In the genomic region with DNA sequence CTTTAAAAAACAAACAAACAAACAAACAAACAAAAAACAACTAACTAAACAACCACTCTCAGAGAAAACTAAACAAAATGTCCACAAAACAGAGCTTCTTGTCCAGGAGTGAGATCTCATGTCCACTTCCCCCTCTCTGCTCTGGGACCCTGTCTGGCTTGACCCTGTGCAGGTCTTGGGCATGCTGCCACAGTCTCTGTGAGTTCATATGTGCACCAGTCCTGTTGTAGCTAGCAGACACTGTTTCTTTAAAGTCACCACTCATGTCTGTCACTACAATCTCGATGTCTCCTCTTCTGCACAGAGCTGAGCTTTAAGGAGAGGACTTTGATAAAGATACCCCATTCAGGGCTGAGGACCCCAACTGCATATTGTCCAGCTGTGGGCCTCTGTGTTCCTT, we compare ENCODE assay signal across 26 mouse cellular contexts. TPM values are rescaled to one million over a fixed set of nuclear protein-coding genes. Genes with fewer than 3 reads are reported as not detected.
DNase-seq lines count a peak whose midpoint lies in the region; ATAC-seq and TF ChIP-seq lines count a peak whose summit lies in the region.
"Had no signal": no experiment of that assay in that cellular context is flagged by ENCODE, and none has a peak within 500 bp of the region (broad histone marks: within the 10 kb centered on the region; RNA-seq: fewer than 3 reads in every experiment).

No protein-coding gene starts in this region.

- no peak overlapping the region for H3K9ac ChIP-seq in stomach, postnatal 0 days (ENCODE audit: low read length)
- H3K9ac ChIP-seq: embryonic facial prominence, embryonic 13.5 days; embryonic facial prominence, embryonic 15.5 days; forebrain, embryonic 12.5 days had no signal

- WGBS in stomach, postnatal 0 days = 65% methylated on average over 1 of the region's 1 CpGs

- H3K4me1 ChIP-seq in stomach, postnatal 0 days (replicated peaks; ENCODE audit: control insufficient read depth, insufficient read depth) = no peaks in the 10 kb centered on the region
- H3K4me1 ChIP-seq: embryonic facial prominence, embryonic 13.5 days; embryonic facial prominence, embryonic 15.5 days; forebrain, embryonic 10.5 days; forebrain, embryonic 12.5 days had no signal

- TF ChIP-seq EP300 in stomach, postnatal 0 days (optimal IDR thresholded peaks at IDR 0.05) = no peak

- no peaks in the 10 kb centered on the region for H3K9me3 ChIP-seq in stomach, postnatal 0 days (ENCODE audit: control insufficient read depth, low read length)
- H3K9me3 ChIP-seq: embryonic facial prominence, embryonic 13.5 days; embryonic facial prominence, embryonic 15.5 days; forebrain, embryonic 10.5 days; forebrain, embryonic 12.5 days had no signal

- H3K27ac ChIP-seq in stomach, postnatal 0 days (replicated peaks) = no peak overlapping the region
- H3K27ac ChIP-seq: embryonic facial prominence, embryonic 13.5 days; embryonic facial prominence, embryonic 15.5 days; forebrain, embryonic 10.5 days; forebrain, embryonic 12.5 days had no signal

- H3K4me2 ChIP-seq in stomach, postnatal 0 days (replicated peaks; ENCODE audit: low read depth) = no peak overlapping the region
- H3K4me2 ChIP-seq: embryonic facial prominence, embryonic 13.5 days; embryonic facial prominence, embryonic 15.5 days; forebrain, embryonic 12.5 days had no signal

- no peaks in the 10 kb centered on the region for H3K36me3 ChIP-seq in stomach, postnatal 0 days (ENCODE audit: control insufficient read depth, insufficient read depth, low read length)
- H3K36me3 ChIP-seq: embryonic facial prominence, embryonic 13.5 days; embryonic facial prominence, embryonic 15.5 days; forebrain, embryonic 10.5 days; forebrain, embryonic 12.5 days; G1E had no signal

- DNase-seq in cerebellum, postnatal 10 days = peak; percentile 36 to 57
- DNase-seq in heart, adult 11 months = peak; percentile 67
- no peak for DNase-seq in heart, postnatal 4 days
- peak; percentile 6 for DNase-seq in stomach, postnatal 0 days (ENCODE audit: low spot score)
- DNase-seq: adrenal gland, postnatal 10 days; adrenal gland, postnatal 25 days; B cell, adult 2 months; cerebellum, adult 11-12 months; cerebellum, adult 2 months; cerebellum, adult 9-11 months; cerebellum, postnatal 36 days; embryo, embryonic 11 days had no signal

- no peaks in the 10 kb centered on the region; the same call in 1 of the 2 replicates for H3K27me3 ChIP-seq in stomach, postnatal 0 days (ENCODE audit: control insufficient read depth, insufficient read depth, low read length)

- ATAC-seq in cerebellum, adult (ENCODE audit: insufficient number of reproducible peaks, low FRiP score, low TSS enrichment) = no peak
- ATAC-seq in stomach, postnatal 0 days (ENCODE audit: low FRiP score, low TSS enrichment) = no peak
- ATAC-seq: activated CD4-positive, CD25-positive, alpha-beta regulatory T cell, adult 4 months; CD4-positive, CD25-positive, alpha-beta regulatory T cell, adult 4 months; forebrain, embryonic 14.5 days; forebrain, embryonic 16.5 days; Patski had no signal

- TF ChIP-seq CTCF in stomach, postnatal 0 days (IDR thresholded peaks at IDR 0.05; ENCODE audit: low read depth) = no peak

- no peak overlapping the region for H3K4me3 ChIP-seq in stomach, postnatal 0 days (ENCODE audit: low read depth, low read length)
- H3K4me3 ChIP-seq: embryonic facial prominence, embryonic 13.5 days; embryonic facial prominence, embryonic 15.5 days; erythroblast, embryonic 14.5 days; forebrain, embryonic 10.5 days; forebrain, embryonic 12.5 days had no signal

RNA-seq across cellular contexts. Expression of a gene that starts 8.9 kb away (rescaled TPM):
- total RNA-seq in heart, postnatal 4 days (2021) = 10 to 100 TPM in 1 of 2 experiments, 1 to 10 TPM in 1; 7.0 to 12.6 TPM
- polyA plus RNA-seq in stomach, postnatal 0 days (2015; fragmentation: Nextera tagmentation; extraction: Ambion mirVana) = 2.2 and 2.3 TPM in 2 replicates
- total RNA-seq: CH12.LX; common myeloid progenitor, adult 5-6 weeks had no signal
- polyA plus RNA-seq: CD4-positive, CD25-positive, alpha-beta regulatory T cell, adult 4 months; erythroblast, embryonic 14.5 days; forebrain, embryonic 10.5 days; G1E had no signal
